Mouse (Mus musculus): ENCODE data around the gene Med20. TPM values are rescaled to one million over a fixed set of nuclear protein-coding genes. Genes with fewer than 3 reads are reported as not detected.
A peak's percentile ranks its signal among the peaks of the same experiment; 100 is the strongest.
"Not testable (repeated sequence)": the region's sequence is repeated elsewhere in the genome, so short reads cannot be mapped to it uniquely, and the experiment has no call there.

The Med20 gene
- polyA plus RNA-seq, 1 experiment from 2014 or later, result 50.2 TPM

DNA sequence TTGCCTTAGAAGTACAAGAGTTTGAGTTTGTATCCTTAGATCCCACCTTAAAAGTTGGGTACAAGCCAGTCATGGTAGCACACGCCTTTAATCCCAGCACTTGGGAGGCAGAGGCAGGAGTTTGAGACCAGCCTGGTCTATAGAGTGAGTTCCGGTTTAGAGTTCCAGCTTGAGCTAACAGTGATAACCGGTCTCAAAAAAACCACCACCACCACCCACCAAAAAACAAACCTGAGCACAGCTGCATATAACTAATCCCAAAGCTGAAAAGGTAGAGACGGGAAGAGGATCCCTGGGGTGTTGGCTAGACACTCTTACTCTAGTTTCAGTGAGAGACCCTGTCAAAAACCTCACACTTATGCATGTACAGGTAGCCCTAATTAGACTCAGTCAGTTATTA, 5.3 kb downstream of the Med20 start:
- H3K27me3 ChIP-seq, result no peaks in the 10 kb centered on the region
- H3K4me2 ChIP-seq (replicated peaks), result no peak overlapping the region
- H3K27ac ChIP-seq (replicated peaks), result no peak overlapping the region
- H3K36me3 ChIP-seq, result peaks cover 43% of the 10 kb centered on the region
- ATAC-seq (replicated peaks), result no peak
- no peak overlapping the region for H3K4me3 ChIP-seq
- peaks cover 12% of the 10 kb centered on the region for H3K4me1 ChIP-seq
- 85% methylated on average over 4 of the region's 4 CpGs for WGBS
- H3K9me3 ChIP-seq, result no peaks in the 10 kb centered on the region
- no peak overlapping the region for H3K9ac ChIP-seq (replicated peaks)

DNA sequence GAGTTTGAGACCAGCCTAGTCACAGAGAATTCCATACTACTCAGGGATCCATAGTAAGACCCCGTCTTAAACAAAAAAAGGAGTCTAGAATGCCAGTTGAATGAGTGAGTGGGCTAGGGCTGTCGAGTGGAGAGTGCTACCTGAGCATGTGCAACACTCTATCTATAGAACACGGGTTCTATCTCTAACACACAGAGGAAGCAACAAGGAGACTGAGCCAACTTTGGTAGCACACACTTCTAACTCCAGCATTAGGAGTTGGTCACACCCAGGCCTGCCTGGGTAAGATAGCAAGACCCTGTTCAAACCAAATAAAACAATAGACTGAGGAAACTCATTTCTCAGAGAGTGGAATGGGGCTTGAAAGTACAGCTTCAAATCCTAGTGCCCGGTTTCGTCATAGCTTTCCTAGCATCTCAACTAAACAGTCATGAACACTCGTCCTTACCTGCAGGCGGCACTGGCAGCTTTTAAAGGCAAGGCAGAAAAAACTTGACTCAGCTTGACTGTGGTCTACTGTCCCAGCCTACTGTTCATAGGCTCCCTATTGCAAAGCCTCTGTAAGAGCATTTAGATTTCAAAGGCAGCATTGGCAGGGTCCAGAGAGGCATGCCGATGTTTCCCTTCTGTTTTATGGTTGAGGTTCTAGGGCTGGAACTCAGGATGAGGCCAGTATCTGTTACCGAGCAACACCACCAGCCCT, 6.4 kb downstream of the Med20 start:
- no peak for ATAC-seq (replicated peaks)
- Histone ChIP-seq H3K4me2 (replicated peaks) (no peak overlapping the region), H3K4me3 (no peak overlapping the region), H3K36me3 (peaks cover 53% of the 10 kb centered on the region), H3K4me1 (peaks cover 3% of the 10 kb centered on the region), H3K27ac (replicated peaks) (no peak overlapping the region), H3K9ac (replicated peaks) (no peak overlapping the region), H3K9me3 (no peaks in the 10 kb centered on the region), H3K27me3 (no peaks in the 10 kb centered on the region)
- WGBS, result 94% methylated on average over 9 of the region's 9 CpGs

DNA sequence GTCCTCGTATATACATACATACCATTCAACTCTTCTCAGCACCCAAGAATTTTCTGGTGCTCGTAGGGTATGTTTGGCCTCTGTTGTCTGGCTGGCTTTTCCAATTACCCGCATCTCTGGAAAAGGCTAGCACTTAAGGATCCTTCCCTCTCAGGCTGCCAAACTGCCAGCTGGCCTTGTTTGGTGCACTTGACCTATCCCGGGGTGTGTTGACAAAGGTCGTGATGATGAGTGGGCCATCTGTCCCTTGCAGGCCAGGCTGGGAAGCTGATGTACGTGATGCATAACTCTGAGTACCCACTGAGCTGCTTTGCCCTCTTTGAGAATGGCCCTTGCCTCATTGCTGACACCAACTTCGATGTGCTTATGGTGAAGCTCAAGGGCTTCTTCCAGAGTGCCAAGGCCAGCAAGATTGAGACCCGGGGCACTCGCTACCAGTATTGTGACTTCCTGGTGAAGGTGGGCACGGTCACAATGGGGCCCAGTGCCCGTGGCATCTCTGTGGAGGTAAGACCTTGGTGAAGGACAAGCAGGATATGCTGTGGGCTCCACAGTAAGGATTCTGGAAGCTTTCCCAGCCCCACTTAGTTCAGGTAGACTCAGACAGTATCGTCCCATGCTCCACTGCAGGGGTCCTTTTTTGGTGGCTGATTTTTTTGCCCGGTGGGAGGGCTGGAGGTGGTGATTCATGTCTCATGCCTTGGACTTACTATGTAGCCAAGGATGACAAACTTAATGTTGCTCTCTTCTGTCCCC, 7.4 kb downstream of the Med20 start:
- Histone ChIP-seq H3K9me3 (no peaks in the 10 kb centered on the region), H3K27ac (replicated peaks) (no peak overlapping the region), H3K9ac (replicated peaks) (no peak overlapping the region), H3K36me3 (peaks cover 63% of the 10 kb centered on the region), H3K4me1 (no peaks in the 10 kb centered on the region), H3K4me3 (no peak overlapping the region), H3K4me2 (replicated peaks) (no peak overlapping the region), H3K27me3 (no peaks in the 10 kb centered on the region)
- WGBS, result 93% methylated on average over 13 of the region's 13 CpGs
- no peak for ATAC-seq (replicated peaks)

DNA sequence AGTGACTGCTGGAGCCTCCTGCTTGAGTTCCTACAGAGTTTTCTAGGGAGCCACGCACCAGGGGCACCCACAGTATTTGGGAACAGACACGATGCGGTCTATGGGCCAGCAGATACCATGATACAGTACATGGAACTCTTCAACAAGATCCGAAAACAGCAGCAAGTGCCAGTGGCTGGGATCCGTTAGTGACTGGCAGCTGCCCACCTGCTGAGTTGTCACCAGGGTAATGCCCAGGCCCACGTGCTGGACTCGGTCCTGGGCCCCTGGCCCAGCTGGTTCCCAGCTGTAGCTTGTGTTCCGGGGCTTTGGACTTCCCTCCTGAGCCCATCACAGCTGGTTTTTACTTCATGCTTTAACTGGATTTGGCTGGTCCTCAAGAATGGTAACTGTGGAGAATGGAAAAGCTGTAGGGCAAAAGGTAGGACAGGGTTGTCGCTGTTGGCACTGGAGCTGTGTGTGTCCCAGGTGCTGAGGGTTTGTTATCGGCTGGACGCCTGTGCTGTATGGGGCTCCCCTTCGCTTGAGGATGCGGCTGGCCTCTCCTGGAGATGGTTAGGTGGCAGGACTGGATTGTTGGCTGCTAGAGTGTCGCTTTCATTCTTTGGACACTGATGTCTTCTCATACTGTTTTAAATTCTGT, 11.7 kb downstream of the Med20 start:
- Histone ChIP-seq H3K9me3 (no peaks in the 10 kb centered on the region), H3K4me2 (replicated peaks) (no peak overlapping the region), H3K9ac (replicated peaks) (no peak overlapping the region), H3K4me3 (no peak overlapping the region), H3K27ac (replicated peaks) (no peak overlapping the region), H3K27me3 (no peaks in the 10 kb centered on the region), H3K4me1 (peaks cover 1% of the 10 kb centered on the region), H3K36me3 (peaks cover 41% of the 10 kb centered on the region)
- no peak for ATAC-seq (replicated peaks)
- 98% methylated on average over 14 of the region's 14 CpGs for WGBS

DNA sequence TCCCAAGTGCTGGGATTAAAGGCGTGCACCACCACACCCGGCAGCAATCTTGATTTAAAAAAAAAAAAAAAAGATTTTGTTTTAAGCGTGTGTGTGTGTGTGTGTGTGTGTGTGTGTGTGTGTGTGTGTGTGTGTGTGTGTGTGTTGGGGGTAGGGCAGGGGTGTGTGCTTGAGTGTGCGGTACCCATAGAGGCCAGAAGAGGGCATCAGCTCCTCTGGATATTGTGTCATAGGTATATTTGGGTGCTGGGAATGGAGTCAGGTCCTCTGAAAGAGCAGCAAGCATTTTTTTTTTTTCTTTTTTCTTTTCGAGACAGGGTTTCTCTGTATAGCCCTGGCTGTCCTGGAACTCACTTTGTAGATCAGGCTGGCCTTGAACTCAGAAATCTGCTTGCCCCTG, 13.2 kb downstream of the Med20 start:
- not testable (repeated sequence) for H3K27me3 ChIP-seq; H3K4me2 ChIP-seq (replicated peaks); H3K27ac ChIP-seq (replicated peaks); H3K9me3 ChIP-seq; H3K9ac ChIP-seq (replicated peaks); H3K4me3 ChIP-seq; H3K4me1 ChIP-seq; ATAC-seq (replicated peaks)
- H3K36me3 ChIP-seq, result peaks cover 31% of the 10 kb centered on the region
- 98% methylated on average over 5 of the region's 5 CpGs for WGBS

DNA sequence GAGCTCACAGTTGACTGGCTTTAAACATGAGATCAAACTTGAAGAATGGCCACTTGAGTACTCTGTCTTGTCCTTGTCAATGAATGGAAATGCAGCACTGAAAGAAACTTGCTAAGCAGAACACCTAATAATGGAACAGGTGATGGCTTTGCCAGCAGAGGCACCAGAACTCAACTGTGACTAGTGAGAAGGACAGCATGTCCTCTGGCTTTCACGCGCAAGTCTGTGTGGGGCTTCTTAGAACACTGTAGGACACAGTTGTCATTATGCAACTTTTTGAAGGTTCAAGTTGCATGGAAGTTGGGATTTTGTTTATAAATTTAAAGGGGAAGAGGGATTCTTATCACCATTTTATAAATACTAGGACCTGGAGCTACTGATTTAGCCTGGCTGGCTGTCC, 13.7 kb downstream of the Med20 start:
- H3K4me1 ChIP-seq, result peaks cover 8% of the 10 kb centered on the region
- 94% methylated on average over 2 of the region's 2 CpGs for WGBS
- H3K4me3 ChIP-seq, result no peak overlapping the region
- ATAC-seq (replicated peaks), result no peak
- no peak overlapping the region for H3K27ac ChIP-seq (replicated peaks)
- H3K4me2 ChIP-seq (replicated peaks), result no peak overlapping the region
- no peaks in the 10 kb centered on the region for H3K9me3 ChIP-seq
- no peaks in the 10 kb centered on the region for H3K27me3 ChIP-seq
- H3K36me3 ChIP-seq, result peaks cover 31% of the 10 kb centered on the region
- no peak overlapping the region for H3K9ac ChIP-seq (replicated peaks)

DNA sequence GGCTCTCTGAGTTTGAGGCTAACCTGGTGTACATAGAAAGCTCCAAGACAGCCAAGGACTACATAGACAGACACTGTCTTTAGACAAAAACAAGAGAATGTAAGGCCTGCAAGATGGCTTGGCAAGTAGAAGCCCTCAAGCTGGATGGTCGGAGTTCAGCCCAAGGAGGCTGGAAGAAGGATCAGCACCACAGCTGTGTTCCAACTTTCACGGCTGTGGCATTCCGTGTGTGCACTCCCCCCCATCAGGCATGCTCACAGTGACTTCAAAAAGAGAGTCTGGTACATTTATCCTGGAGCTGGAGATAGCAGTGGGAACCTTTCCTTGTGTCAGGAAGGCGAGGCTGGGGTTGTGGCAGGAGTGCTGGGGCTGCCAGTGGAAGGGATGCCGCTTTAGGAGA, 14.6 kb downstream of the Med20 start:
- Histone ChIP-seq H3K27ac (replicated peaks) (no peak overlapping the region), H3K4me1 (peaks cover 16% of the 10 kb centered on the region), H3K4me2 (replicated peaks) (no peak overlapping the region), H3K36me3 (peaks cover 31% of the 10 kb centered on the region), H3K27me3 (no peaks in the 10 kb centered on the region), H3K9me3 (no peaks in the 10 kb centered on the region), H3K9ac (replicated peaks) (no peak overlapping the region), H3K4me3 (no peak overlapping the region)
- ATAC-seq (replicated peaks), result no peak
- 90% methylated on average over 5 of the region's 5 CpGs for WGBS

DNA sequence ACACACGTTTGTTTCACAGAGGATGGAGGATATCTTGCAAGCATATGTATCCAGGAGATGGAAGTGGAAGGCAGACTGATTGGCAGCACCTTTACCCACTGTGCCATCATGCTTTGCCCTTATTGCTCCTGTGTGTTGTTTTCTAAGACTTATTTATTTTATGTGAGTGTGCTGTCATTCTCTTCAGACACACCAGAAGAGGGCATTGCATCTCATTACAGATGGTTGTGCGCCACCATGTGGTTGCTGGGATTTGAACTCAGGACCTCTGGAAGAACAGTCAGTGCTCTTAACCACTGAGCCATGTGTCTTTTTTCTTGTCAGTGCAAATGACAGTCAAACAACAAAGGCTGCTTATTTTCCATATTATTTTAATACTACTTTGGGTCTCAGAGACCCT, 16.4 kb downstream of the Med20 start:
- WGBS, result 81% methylated on average over 2 of the region's 2 CpGs
- peak overlapping the region; percentile 83; the same call in 1 of the 2 replicates for H3K4me3 ChIP-seq

DNA sequence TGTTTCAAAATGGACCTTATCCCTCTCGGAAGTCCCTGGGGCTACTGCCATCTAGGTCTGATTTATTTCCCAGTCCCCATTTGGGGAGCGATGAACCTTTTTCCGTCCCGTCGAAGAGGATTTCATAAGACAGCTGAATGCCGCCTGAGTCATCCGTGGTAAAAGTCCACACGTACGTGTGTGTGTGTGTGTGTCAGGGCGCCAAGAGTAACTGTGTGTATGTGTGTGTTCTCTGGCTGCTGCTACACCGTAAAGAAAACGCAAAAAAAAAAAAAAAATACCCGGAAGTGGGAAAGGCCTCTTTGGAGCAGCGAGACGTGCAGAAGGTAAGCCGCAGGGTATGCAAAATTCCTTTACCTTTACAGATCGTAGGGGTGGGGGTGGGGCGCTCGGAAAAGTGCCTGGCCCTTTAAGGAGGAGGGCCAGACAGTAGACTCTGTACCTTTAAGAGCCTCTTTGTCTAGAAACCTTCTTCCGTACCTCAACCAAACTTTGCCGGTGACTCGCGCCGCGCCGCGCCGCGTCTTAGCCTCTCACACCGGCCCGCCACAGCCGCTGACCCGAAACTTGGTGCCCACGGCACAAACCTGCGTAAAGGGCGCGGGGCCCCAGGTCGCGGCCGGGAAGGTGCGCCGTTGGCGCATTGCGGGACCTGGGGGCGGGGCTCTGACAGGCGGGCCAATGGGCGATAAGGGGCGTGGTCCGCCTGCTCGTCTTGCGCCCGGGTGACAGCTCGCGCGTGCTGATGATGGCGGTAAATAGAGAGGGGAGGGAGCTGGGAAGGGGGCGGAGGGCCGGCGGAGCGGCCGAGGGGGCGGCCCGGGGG, 17.7 kb downstream of the Med20 start:
- Histone ChIP-seq H3K9me3 (no peaks in the 10 kb centered on the region), H3K27me3 (no peaks in the 10 kb centered on the region), H3K4me1 (peaks cover 40% of the 10 kb centered on the region), H3K4me3 (peak overlapping the region; percentile 83), H3K27ac (replicated peaks) (peak overlapping the region; percentile 98), H3K9ac (replicated peaks) (peak overlapping the region; percentile 86), H3K36me3 (peaks cover 6% of the 10 kb centered on the region), H3K4me2 (replicated peaks) (peak overlapping the region; percentile 82)
- under 1% methylated on average over 63 of the region's 63 CpGs for WGBS
- ATAC-seq (replicated peaks), result peak; percentile 95

More for the DNA sequence above, 16.4 kb downstream of the Med20 start:
- H3K9ac ChIP-seq (replicated peaks), result no peak overlapping the region
- no peaks in the 10 kb centered on the region for H3K27me3 ChIP-seq
- H3K4me2 ChIP-seq (replicated peaks), result no peak overlapping the region; the same call in 1 of the 2 replicates
- H3K27ac ChIP-seq (replicated peaks), result no peak overlapping the region
- no peaks in the 10 kb centered on the region for H3K9me3 ChIP-seq
- no peak for ATAC-seq (replicated peaks)
- peaks cover 32% of the 10 kb centered on the region for H3K4me1 ChIP-seq
- peaks cover 19% of the 10 kb centered on the region for H3K36me3 ChIP-seq

DNA sequence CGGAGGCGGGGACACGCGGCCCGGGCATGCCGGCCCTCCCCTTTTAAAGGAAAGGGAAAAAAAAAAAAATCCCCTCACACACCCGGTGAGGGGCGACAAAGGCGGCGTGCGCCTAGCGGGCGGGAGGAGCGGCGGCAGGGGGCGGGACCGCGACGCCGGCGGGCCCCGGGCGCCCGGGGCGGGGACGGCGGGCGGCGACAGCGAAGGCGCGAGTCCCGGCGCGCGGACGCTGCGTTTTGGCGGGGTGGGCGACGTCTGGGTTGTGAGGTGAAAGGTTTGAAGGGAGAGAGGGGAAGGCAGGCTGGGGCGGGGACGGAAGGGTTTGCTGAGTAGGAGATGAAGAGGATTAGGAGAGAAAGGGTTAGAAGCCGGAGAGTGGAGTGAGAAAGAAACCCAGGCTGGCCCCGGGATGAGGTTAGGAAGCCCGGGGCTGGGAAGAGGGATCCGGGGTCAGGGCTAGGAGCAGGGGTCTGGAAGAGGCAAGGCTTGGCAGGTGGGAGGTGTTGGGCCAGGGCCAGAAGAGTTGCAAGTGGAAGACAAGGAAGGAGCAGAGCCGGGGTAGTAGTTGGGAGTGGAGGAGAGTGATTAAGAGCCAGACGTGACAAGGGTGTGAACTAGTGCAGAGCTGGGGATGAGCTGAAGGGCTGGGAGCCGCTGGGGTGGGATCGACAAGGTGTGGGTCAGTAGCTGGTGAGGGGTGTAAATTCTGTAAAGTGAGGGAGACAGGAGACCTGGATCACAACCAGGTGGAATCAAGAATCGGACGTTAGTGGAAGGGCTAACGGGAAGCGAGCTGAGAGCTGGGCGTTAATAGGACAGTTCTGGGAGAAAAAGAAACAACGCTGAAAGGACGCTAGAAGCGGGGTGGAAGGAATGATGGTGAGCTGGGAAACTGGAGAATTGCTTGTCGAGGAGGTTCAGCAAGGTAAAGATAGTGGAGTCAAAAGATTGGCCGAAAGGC, 18.6 kb downstream of the Med20 start:
- Histone ChIP-seq H3K4me2 (replicated peaks) (peak overlapping the region; percentile 82), H3K4me1 (peaks cover 40% of the 10 kb centered on the region), H3K4me3 (peak overlapping the region; percentile 83), H3K27ac (replicated peaks) (peak overlapping the region; percentile 98), H3K36me3 (no peaks in the 10 kb centered on the region), H3K9ac (replicated peaks) (peak overlapping the region; percentile 86), H3K9me3 (no peaks in the 10 kb centered on the region), H3K27me3 (no peaks in the 10 kb centered on the region)
- WGBS, result under 1% methylated on average over 61 of the region's 61 CpGs
- peak; percentile 60 for ATAC-seq (replicated peaks)

DNA sequence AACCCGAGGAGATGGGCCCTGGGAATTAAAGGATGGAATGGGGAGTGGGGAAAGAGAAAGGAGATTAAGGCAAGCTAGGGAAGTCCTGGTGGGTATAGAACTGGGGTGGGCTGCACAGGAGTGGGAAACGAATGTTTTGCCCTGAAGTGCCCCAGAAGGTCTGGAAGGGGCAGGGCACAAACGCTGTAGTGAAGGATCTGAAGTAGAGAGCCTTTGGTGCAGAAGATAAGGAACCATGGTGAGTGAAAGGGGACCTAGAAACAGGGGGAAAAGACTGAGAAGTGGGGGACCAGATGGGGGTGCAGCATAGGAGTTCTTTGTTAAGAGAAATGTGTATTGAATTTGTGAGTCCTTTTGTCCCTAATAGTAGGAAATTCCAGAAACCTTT, 19.3 kb downstream of the Med20 start, which contains the start of gene Usp49:
Gene Usp49, plus strand, starts transcription at position 13 of the 388 bp plus-strand sequence.
- Histone ChIP-seq H3K36me3 (0 out of 2 replicates have a peak, but pooled peaks cover 3% of the 10 kb centered on the region), H3K9me3 (no peaks in the 10 kb centered on the region), H3K4me1 (peaks cover 40% of the 10 kb centered on the region), H3K4me2 (replicated peaks) (peak within 1 kb of the TSS; percentile 82), H3K27ac (replicated peaks) (peak within 1 kb of the TSS; percentile 98), H3K27me3 (no peaks in the 10 kb centered on the region), H3K4me3 (peak within 1 kb of the TSS; percentile 83), H3K9ac (replicated peaks) (peak within 1 kb of the TSS; percentile 86)
- WGBS, result under 1% methylated on average over 3 of the region's 3 CpGs
- no peak for ATAC-seq (replicated peaks)
